Mouse (Mus musculus): ENCODE data around the gene Clic3. TPM values are rescaled to one million over a fixed set of nuclear protein-coding genes. Genes with fewer than 3 reads are reported as not detected.
"Not testable (repeated sequence)": the region's sequence is repeated elsewhere in the genome, so short reads cannot be mapped to it uniquely, and the experiment has no call there.

Clic3 gene
- total RNA-seq (2021), result not detected in 2 replicates
- long read RNA-seq, result 0 reads

GRCm38 (mm10) chr2:25456205-25456953, at the start of gene Clic3:
Gene Clic3, plus strand, starts transcription at chr2:25456838.
- no peak for DNase-seq

GRCm38 (mm10) chr2:25408908-25409307, 47.7 kb upstream of the Clic3 start:
- DNase-seq, result no peak

- not testable (repeated sequence) for DNase-seq
Observed at GRCm38 (mm10) chr2:25413436-25413835, 43.2 kb upstream of the Clic3 start.

- DNase-seq, result no peak
Observed at GRCm38 (mm10) chr2:25417426-25417825, 39.2 kb upstream of the Clic3 start.

GRCm38 (mm10) chr2:25421896-25422295, 34.7 kb upstream of the Clic3 start:
- DNase-seq, result peak; percentile 45

GRCm38 (mm10) chr2:25422587-25423410, 33.8 kb upstream of the Clic3 start, which contains the start of gene Fut7:
Gene Fut7, plus strand, starts transcription at chr2:25423267.
- no peak for DNase-seq

GRCm38 (mm10) chr2:25423626-25424025, 33.0 kb upstream of the Clic3 start:
- DNase-seq, result no peak

GRCm38 (mm10) chr2:25425481-25425880, 31.2 kb upstream of the Clic3 start:
- DNase-seq, result no peak

- DNase-seq, result peak; percentile 68
Observed at GRCm38 (mm10) chr2:25426721-25427191, 29.9 kb upstream of the Clic3 start.

GRCm38 (mm10) chr2:25427256-25427655, 29.4 kb upstream of the Clic3 start:
- DNase-seq, result no peak

- DNase-seq, result peak; percentile 96
Observed at GRCm38 (mm10) chr2:25428442-25429236, 28.0 kb upstream of the Clic3 start, which contains the start of gene Abca2. Gene Abca2, plus strand, starts transcription at chr2:25428703.

- DNase-seq, result no peak
Observed at GRCm38 (mm10) chr2:25429435-25430180, 27.0 kb upstream of the Clic3 start.

GRCm38 (mm10) chr2:25430395-25431233, 26.0 kb upstream of the Clic3 start:
- DNase-seq, result no peak

GRCm38 (mm10) chr2:25431308-25431855, 25.3 kb upstream of the Clic3 start:
- no peak for DNase-seq

GRCm38 (mm10) chr2:25432326-25433098, 24.1 kb upstream of the Clic3 start:
- no peak for DNase-seq

- no peak for DNase-seq
Observed at GRCm38 (mm10) chr2:25433101-25433500, 23.5 kb upstream of the Clic3 start.

- DNase-seq, result no peak
Observed at GRCm38 (mm10) chr2:25434292-25434691, 22.3 kb upstream of the Clic3 start.

- no peak for DNase-seq
Observed at GRCm38 (mm10) chr2:25436286-25436820, 20.3 kb upstream of the Clic3 start.

GRCm38 (mm10) chr2:25441067-25441466, 15.6 kb upstream of the Clic3 start:
- DNase-seq, result no peak

Measured in adrenal gland, postnatal 25 days (tissue).